Mouse (Mus musculus): Measurements from ENCODE around the gene Acsbg1.

- TF ChIP-seq CTCF (IDR thresholded peaks at IDR 0.05) (peak; percentile 83), EP300 (IDR thresholded peaks at IDR 0.05) (no peak)
Observed at GRCm38 (mm10) chr9:54614182-54614850, 47.4 kb downstream of the Acsbg1 start.
